In genomic region chr16:22844061-22844801, GRCm38 (mm10) we compare ENCODE assay signal across 9 mouse cellular contexts. TPM values are rescaled to one million over a fixed set of nuclear protein-coding genes. Genes with fewer than 3 reads are reported as not detected.
DNase-seq lines count a peak whose midpoint lies in the region; ATAC-seq and TF ChIP-seq lines count a peak whose summit lies in the region.
"Had no signal": no experiment of that assay in that cellular context is flagged by ENCODE, and none has a peak within 500 bp of the region (broad histone marks: within the 10 kb centered on the region; RNA-seq: fewer than 3 reads in every experiment).

No protein-coding gene starts in this region.

- no peaks in the 10 kb centered on the region for H3K9me3 ChIP-seq in hindbrain, postnatal 0 days (ENCODE audit: low read length)

- H3K4me2 ChIP-seq in hindbrain, postnatal 0 days (ENCODE audit: low read depth, low read length): peak overlapping the region; percentile 99

- H3K27me3 ChIP-seq in hindbrain, postnatal 0 days (ENCODE audit: insufficient read depth, low read length): no peaks in the 10 kb centered on the region

- H3K27ac ChIP-seq in hindbrain, postnatal 0 days: peak overlapping the region; percentile 68

- peak; percentile 96 for ATAC-seq in hindbrain, postnatal 0 days

- TF ChIP-seq CTCF in hindbrain, postnatal 0 days (IDR thresholded peaks at IDR 0.05; ENCODE audit: low read depth): no peak

- peak overlapping the region; percentile 60 for H3K4me3 ChIP-seq in hindbrain, postnatal 0 days (ENCODE audit: low read length)

- 0 out of 2 replicates have a peak, but pooled peaks cover 7% of the 10 kb centered on the region for H3K4me1 ChIP-seq in hindbrain, postnatal 0 days (ENCODE audit: insufficient read depth, low read length)

- 0 out of 2 replicates have a peak, but pooled peaks cover 5% of the 10 kb centered on the region for H3K36me3 ChIP-seq in hindbrain, postnatal 0 days (ENCODE audit: insufficient read depth, low read length)

- peak overlapping the region; percentile 75 for H3K9ac ChIP-seq in hindbrain, postnatal 0 days (replicated peaks; ENCODE audit: low read length)

- peak; percentile 72 for DNase-seq in adrenal gland, adult 8-10 months
- DNase-seq in embryo, embryonic 10.5 days (ENCODE audit: low spot score): peak; percentile 87
- DNase-seq in gastrocnemius, postnatal 10 days: peak; percentile 79
- peak; percentile 92 for DNase-seq in hindbrain, postnatal 0 days (ENCODE audit: low spot score)
- peak; percentile 62 to 72 for DNase-seq in left cerebral cortex, adult 8-10 months (ENCODE audit: low spot score in 2 of 2)
- DNase-seq in lung, postnatal 4 days: peak; percentile 84 to 90
- peak; percentile 77 for DNase-seq in right cerebral cortex, postnatal 25 days
- peak; percentile 70 to 79 for DNase-seq in urinary bladder, postnatal 4 days (ENCODE audit: low spot score in 2 of 2)

- 7% methylated on average over 26 of the region's 26 CpGs for WGBS in hindbrain, postnatal 0 days

RNA-seq across cellular contexts. Expression of gene Tbccd1, which starts 13.2 kb away (rescaled TPM):
- total RNA-seq in adrenal gland, adult 8-10 months (2022): 10 to 100 TPM; 19.2 to 26.1 (median 23.1) TPM
- 1 to 10 TPM; 8.5 to 8.6 TPM for total RNA-seq in gastrocnemius, postnatal 10 days (2021)
- total RNA-seq in hindbrain, postnatal 0 days (2014; rRNA removed): 13.2 and 16.9 TPM in 2 replicates
- 17.2 and 17.5 TPM in 2 replicates for polyA plus RNA-seq in hindbrain, postnatal 0 days (2015; fragmentation: Nextera tagmentation; extraction: Ambion mirVana)
- total RNA-seq in left cerebral cortex, adult 8-10 months (2022): 10 to 100 TPM; 14.1 to 16.4 (median 14.6) TPM

RNA-seq across cellular contexts. Expression of gene Dnajb11, which starts 13.4 kb away (rescaled TPM):
- total RNA-seq in adrenal gland, adult 8-10 months (2022): 10 to 100 TPM; 55.9 to 75.2 (median 64.1) TPM
- total RNA-seq in gastrocnemius, postnatal 10 days (2021): 10 to 100 TPM; 39.5 to 43.3 TPM
- total RNA-seq in hindbrain, postnatal 0 days (2014; rRNA removed): 41.2 and 58.9 TPM in 2 replicates
- polyA plus RNA-seq in hindbrain, postnatal 0 days (2015; fragmentation: Nextera tagmentation; extraction: Ambion mirVana): 86.9 and 87.1 TPM in 2 replicates
- total RNA-seq in left cerebral cortex, adult 8-10 months (2022): 10 to 100 TPM; 46.6 to 55.6 (median 51.9) TPM

RNA-seq across cellular contexts. Expression of gene Crygs, which starts 32.9 kb away (rescaled TPM):
- total RNA-seq in adrenal gland, adult 8-10 months (2022): not detected
- not detected for total RNA-seq in gastrocnemius, postnatal 10 days (2021)
- not detected in 2 replicates for total RNA-seq in hindbrain, postnatal 0 days (2014; rRNA removed)
- 0.28 and 0.35 TPM in 2 replicates for polyA plus RNA-seq in hindbrain, postnatal 0 days (2015; fragmentation: Nextera tagmentation; extraction: Ambion mirVana)
- not detected for total RNA-seq in left cerebral cortex, adult 8-10 months (2022)
- polyA plus RNA-seq: gonadal fat pad, adult 2 months had no signal

RNA-seq across cellular contexts. Expression of gene Ahsg, which starts 46.8 kb away (rescaled TPM):
- total RNA-seq in adrenal gland, adult 8-10 months (2022): 1 to 10 TPM; 6.1 to 8.4 (median 7.2) TPM
- 10 to 100 TPM in 1 of 2 experiments, under 1 TPM in 1; 0.49 to 16.1 TPM for total RNA-seq in gastrocnemius, postnatal 10 days (2021)
- not detected in 2 replicates for total RNA-seq in hindbrain, postnatal 0 days (2014; rRNA removed)
- polyA plus RNA-seq in hindbrain, postnatal 0 days (2015; fragmentation: Nextera tagmentation; extraction: Ambion mirVana): not detected in 2 replicates
- under 1 TPM in 1 of 4 experiments, not detected in 3; 0.30 TPM for total RNA-seq in left cerebral cortex, adult 8-10 months (2022)

Comparison
In these comparisons a context has a peak if more than half of its experiments do, and no peak if none do; other contexts are left out.
1. Peak in every context shown above with its lines: DNase-seq, ATAC-seq, H3K4me3 ChIP-seq and H3K27ac ChIP-seq.